Mouse (Mus musculus) hematopoietic stem cell, adult 5-6 weeks (primary cell): ENCODE data around the gene Tmem139. TPM values are rescaled to one million over a fixed set of nuclear protein-coding genes. Genes with fewer than 3 reads are reported as not detected.

Experiments
- ATAC-seq, 2 experiments: fragments of 125-278 bp in 1 of 2; replicated peaks in 1 of 2; 2 replicates each; pipeline ENCODE4 v1.8.0; 2016 to 2017; ENCODE audit warnings: inconsistent platforms in 2 of 2, mild to moderate bottlenecking in 2 of 2, moderate number of reproducible peaks in 2 of 2, low read depth in 1 of 2, moderate TSS enrichment in 1 of 2; ENCODE audit not compliant: low FRiP score in 2 of 2, poor library complexity in 2 of 2, severe bottlenecking in 2 of 2, insufficient read depth in 1 of 2, low TSS enrichment in 1 of 2
- total RNA-seq: library from RNA; stranded (forward); fragments of 172-1452, 232-1000 nt; gene quantifications from 2 replicates; pipeline ENCODE4 v1.2.3, GENCODE M21; 2017

Gene Tmem139
- total RNA-seq, 1 experiment from 2014 or later = not detected

- peak; percentile 89 to 91 for ATAC-seq
These were observed 3.0 kb downstream of the Tmem139 start, which contains the start of gene Casp2 for GRCm38 (mm10) chr6:42264626-42265312. Casp2 (plus strand) TSS chr6:42264985.

- peak; percentile 20 to 33; a peak in 3 of 4 replicates for ATAC-seq
These were observed 3.9 kb downstream of the Tmem139 start for GRCm38 (mm10) chr6:42265391-42266330.

GRCm38 (mm10) chr6:42270817-42271216 is 9.0 kb downstream of the Tmem139 start:
- no peak for ATAC-seq

- ATAC-seq = no peak
These were observed 14.4 kb downstream of the Tmem139 start for GRCm38 (mm10) chr6:42276151-42276550.

GRCm38 (mm10) chr6:42282865-42283528 is 21.2 kb downstream of the Tmem139 start:
- ATAC-seq = no peak; a peak in 1 of 4 replicates

- no peak for ATAC-seq
These were observed 24.7 kb downstream of the Tmem139 start, which contains the start of gene Clcn1 for GRCm38 (mm10) chr6:42286448-42286847. Clcn1 (plus strand) TSS chr6:42286685.

GRCm38 (mm10) chr6:42287562-42287961 is 25.8 kb downstream of the Tmem139 start:
- no peak for ATAC-seq

- peak; percentile 83 to 90 for ATAC-seq
These were observed 31.6 kb downstream of the Tmem139 start for GRCm38 (mm10) chr6:42293327-42293726.

GRCm38 (mm10) chr6:42295549-42296094 is 33.9 kb downstream of the Tmem139 start:
- no peak for ATAC-seq

GRCm38 (mm10) chr6:42299362-42299761 is 37.6 kb downstream of the Tmem139 start:
- ATAC-seq = peak; percentile 79 to 88

- ATAC-seq = 0 out of 4 replicates have a peak, but pooled peaks of 1 of the 2 experiments have one; percentile 24
These were observed 48.1 kb downstream of the Tmem139 start for GRCm38 (mm10) chr6:42309816-42310378.

GRCm38 (mm10) chr6:42310427-42311053 is 48.8 kb downstream of the Tmem139 start:
- peak; percentile 89 to 94 for ATAC-seq

Other genes starting within 250 kb of the Tmem139 start
- gene Sva, start 223.6 kb upstream of the Tmem139 start, total RNA-seq = not detected in 2 replicates
- not detected in 2 replicates for gene Tas2r139, start 121.0 kb upstream of the Tmem139 start, total RNA-seq
- gene Tas2r144, start 46.6 kb upstream of the Tmem139 start, total RNA-seq = not detected in 2 replicates
- gene Gstk1, start 16.0 kb upstream of the Tmem139 start, total RNA-seq = 19.0 and 25.7 TPM in 2 replicates
- 101 and 111 TPM in 2 replicates for gene Casp2, start 3.0 kb downstream of the Tmem139 start, total RNA-seq
- 0.75 TPM in 1 of 2 replicates, not detected in the other for gene Clcn1, start 24.7 kb downstream of the Tmem139 start, total RNA-seq
- not detected in 2 replicates for gene Fam131b, start 62.7 kb downstream of the Tmem139 start, total RNA-seq
- gene Zyx, start 87.7 kb downstream of the Tmem139 start, total RNA-seq = 71.2 and 71.8 TPM in 2 replicates
- gene Epha1, start 111.3 kb downstream of the Tmem139 start, total RNA-seq = 0.56 and 0.84 TPM in 2 replicates
- not detected in 2 replicates for gene Tas2r143, start 138.3 kb downstream of the Tmem139 start, total RNA-seq
- gene Tas2r135, start 143.5 kb downstream of the Tmem139 start, total RNA-seq = not detected in 2 replicates
- not detected in 2 replicates for gene Tas2r126, start 172.6 kb downstream of the Tmem139 start, total RNA-seq
- gene Olfr458, start 203.2 kb downstream of the Tmem139 start, total RNA-seq = not detected in 2 replicates
- not detected in 2 replicates for gene Olfr457, start 214.4 kb downstream of the Tmem139 start, total RNA-seq
- not detected in 2 replicates for gene Olfr456, start 225.2 kb downstream of the Tmem139 start, total RNA-seq